Mouse (Mus musculus) liver, adult 2 months (tissue): ENCODE data around the gene Zfp592.

ENCODE experiments used
- CTCF ChIP-seq: fragments of 200-500 bp; IDR thresholded peaks from 2 replicates; pipeline ENCODE4 v1.5.1; 2011; ENCODE audit warnings: low read depth, low read length, control low read depth
- POLR2A ChIP-seq: fragments of 200-500 bp; IDR thresholded peaks from 2 replicates; pipeline ENCODE4 v1.6.1; 2011; ENCODE audit warnings: low read length, control low read depth; ENCODE audit not compliant: insufficient read depth; ENCODE audit errors: extremely low read depth

GRCm38 (mm10) chr7:80951461-80951860 is 42.0 kb upstream of the Zfp592 start:
- TF ChIP-seq CTCF (no peak), POLR2A (no peak)
